Mouse (Mus musculus) intestine, embryonic 14.5 days (tissue): ENCODE measurements at regions not wholly inside any gene's neighbourhood (a gene's known extent, or its start where the extent isn't known, plus 50 kb on each side); places are given as distances from the start of the nearest gene placed in this dataset.
"Not testable (repeated sequence)": the region's sequence is repeated elsewhere in the genome, so short reads cannot be mapped to it uniquely, and the experiment has no call there.

ENCODE experiments used
- ATAC-seq: fragments of 200-750 bp; cut with Nextera tagmentation; replicated peaks from 2 replicates; pipeline ENCODE4 v1.8.0; 2017; ENCODE audit warnings: low read depth, moderate number of reproducible peaks, moderate TSS enrichment, moderate library complexity; ENCODE audit not compliant: low FRiP score, low TSS enrichment
- DNase-seq: peaks from one replicate; pipeline ENCODE4 v3.0.0-alpha.2; 2018; ENCODE audit warnings: low spot score
- H3K27ac ChIP-seq: fragments of 300-500 bp; sonication (generic); 2 replicates; pipeline ENCODE4 v1.5.1; 2014; ENCODE audit warnings: low read depth, mild to moderate bottlenecking, control low read depth
- H3K27me3 ChIP-seq: fragments of 300-500 bp; sonication (generic); replicated peaks from 2 replicates; pipeline ENCODE4 v1.6.1; 2014; ENCODE audit warnings: low read length, control low read depth; ENCODE audit not compliant: control insufficient read depth, insufficient read depth
- H3K36me3 ChIP-seq: fragments of 300-500 bp; sonication (generic); 2 replicates; pipeline ENCODE4 v1.6.1; 2014; ENCODE audit warnings: low read length, control low read depth; ENCODE audit not compliant: control insufficient read depth, insufficient read depth
- H3K4me1 ChIP-seq: fragments of 300-500 bp; sonication (generic); replicated peaks from 2 replicates; pipeline ENCODE4 v1.6.1; 2014; ENCODE audit warnings: low read length, control low read depth, mixed read lengths; ENCODE audit not compliant: control insufficient read depth, insufficient read depth
- H3K4me2 ChIP-seq: fragments of 300-500 bp; sonication (generic); 2 replicates; pipeline ENCODE4 v1.6.1; 2014; ENCODE audit warnings: low read length
- H3K4me3 ChIP-seq: fragments of 300-500 bp; sonication (generic); 2 replicates; pipeline ENCODE4 v1.5.1; 2014; ENCODE audit warnings: low read depth, low read length, control low read depth, mixed read lengths
- H3K9ac ChIP-seq: fragments of 300-500 bp; sonication (generic); 2 replicates; pipeline ENCODE4 v1.6.1; 2014; ENCODE audit warnings: mild to moderate bottlenecking, low read length
- H3K9me3 ChIP-seq: fragments of 300-500 bp; sonication (generic); 2 replicates; pipeline ENCODE4 v1.6.1; 2016; ENCODE audit warnings: low read length, control low read depth; ENCODE audit not compliant: control insufficient read depth
- WGBS: fragments of 180-500 bp; shearing (Covaris S2); extraction: QIAGEN DNeasy Blood & Tissue Kit; methylation state at CpG from one replicate; pipeline ENCODE4 v1.1.7; 2014; 5-methylcytosine and 5-hydroxymethylcytosine counted together

- Histone ChIP-seq H3K27ac (peak overlapping the region; percentile 78; the same call in 1 of the 2 replicates), H3K4me1 (peaks cover 77% of the 10 kb centered on the region), H3K36me3 (no peaks in the 10 kb centered on the region), H3K27me3 (no peaks in the 10 kb centered on the region), H3K9me3 (no peaks in the 10 kb centered on the region), H3K4me2 (no peak overlapping the region), H3K9ac (no peak overlapping the region), H3K4me3 (no peak overlapping the region)
- no peak for ATAC-seq
- no peak for DNase-seq
- 36% methylated on average over 9 of the region's 9 CpGs for WGBS
These were observed 123.2 kb downstream of the Zfp36l1 start for GRCm38 (mm10) chr12:79989582-79990110.

- no peak for ATAC-seq
- Histone ChIP-seq H3K9me3 (no peaks in the 10 kb centered on the region), H3K4me1 (peaks cover 75% of the 10 kb centered on the region), H3K4me2 (no peak overlapping the region), H3K27me3 (no peaks in the 10 kb centered on the region), H3K4me3 (no peak overlapping the region), H3K9ac (no peak overlapping the region), H3K36me3 (no peaks in the 10 kb centered on the region), H3K27ac (peak overlapping the region; percentile 78)
- 69% methylated on average over 11 of the region's 11 CpGs for WGBS
- no peak for DNase-seq
These were observed 124.1 kb downstream of the Zfp36l1 start for GRCm38 (mm10) chr12:79988401-79989358.

GRCm38 (mm10) chr12:79986241-79986976 lies 126.4 kb downstream of the Zfp36l1 start:
- peak; percentile 80 for DNase-seq
- peak; percentile 80 for ATAC-seq
- peak overlapping the region; percentile 90 for H3K27ac ChIP-seq
- no peak overlapping the region for H3K4me3 ChIP-seq
- WGBS: 5% methylated on average over 9 of the region's 9 CpGs
- no peaks in the 10 kb centered on the region for H3K9me3 ChIP-seq
- no peaks in the 10 kb centered on the region for H3K27me3 ChIP-seq
- H3K36me3 ChIP-seq: no peaks in the 10 kb centered on the region
- peaks cover 64% of the 10 kb centered on the region for H3K4me1 ChIP-seq
- peak overlapping the region; percentile 27; the same call in 1 of the 2 replicates for H3K4me2 ChIP-seq
- no peak overlapping the region for H3K9ac ChIP-seq

- no peaks in the 10 kb centered on the region for H3K36me3 ChIP-seq
- H3K27ac ChIP-seq: peak overlapping the region; percentile 90
- no peaks in the 10 kb centered on the region for H3K27me3 ChIP-seq
- no peak overlapping the region for H3K4me3 ChIP-seq
- 71% methylated on average over 5 of the region's 5 CpGs for WGBS
- no peak overlapping the region for H3K4me2 ChIP-seq
- H3K4me1 ChIP-seq: peaks cover 52% of the 10 kb centered on the region
- no peak for ATAC-seq
- no peaks in the 10 kb centered on the region for H3K9me3 ChIP-seq
- H3K9ac ChIP-seq: no peak overlapping the region
- DNase-seq: no peak
These were observed 127.6 kb downstream of the Zfp36l1 start for GRCm38 (mm10) chr12:79984985-79985747.

GRCm38 (mm10) chr12:79984025-79984790 lies 128.6 kb downstream of the Zfp36l1 start:
- no peaks in the 10 kb centered on the region for H3K36me3 ChIP-seq
- H3K27ac ChIP-seq: peak overlapping the region; percentile 27; the same call in 1 of the 2 replicates
- no peaks in the 10 kb centered on the region for H3K27me3 ChIP-seq
- no peak for DNase-seq
- no peak overlapping the region for H3K9ac ChIP-seq
- ATAC-seq: no peak
- H3K4me2 ChIP-seq: no peak overlapping the region
- H3K4me1 ChIP-seq: peaks cover 42% of the 10 kb centered on the region
- H3K4me3 ChIP-seq: no peak overlapping the region
- H3K9me3 ChIP-seq: no peaks in the 10 kb centered on the region
- WGBS: 57% methylated on average over 10 of the region's 10 CpGs

GRCm38 (mm10) chr12:79983232-79983631 lies 129.6 kb downstream of the Zfp36l1 start:
- 59% methylated on average over 6 of the region's 6 CpGs for WGBS
- no peaks in the 10 kb centered on the region for H3K36me3 ChIP-seq
- no peak overlapping the region for H3K4me3 ChIP-seq
- no peak for DNase-seq
- no peaks in the 10 kb centered on the region for H3K27me3 ChIP-seq
- H3K4me2 ChIP-seq: no peak overlapping the region
- H3K4me1 ChIP-seq: peaks cover 33% of the 10 kb centered on the region
- no peaks in the 10 kb centered on the region for H3K9me3 ChIP-seq
- H3K27ac ChIP-seq: no peak overlapping the region
- ATAC-seq: no peak
- no peak overlapping the region for H3K9ac ChIP-seq

- WGBS: 55% methylated on average over 1 of the region's 1 CpGs
- not testable (repeated sequence) for H3K9me3 ChIP-seq
These were observed 130.3 kb downstream of the Zfp36l1 start for GRCm38 (mm10) chr12:79982497-79982896.

More at GRCm38 (mm10) chr12:79982497-79982896, 130.3 kb downstream of the Zfp36l1 start:
- H3K27ac ChIP-seq, H3K9ac ChIP-seq, DNase-seq, H3K4me2 ChIP-seq, H3K36me3 ChIP-seq, H3K27me3 ChIP-seq, ATAC-seq, H3K4me3 ChIP-seq: not testable (repeated sequence)
- peaks cover 33% of the 10 kb centered on the region for H3K4me1 ChIP-seq
